Mouse (Mus musculus) heart, adult 18-20 months (tissue): Measurements from ENCODE around the gene Galnt7. TPM values are rescaled to one million over a fixed set of nuclear protein-coding genes. Genes with fewer than 3 reads are reported as not detected.
"Not testable (repeated sequence)": the region's sequence is repeated elsewhere in the genome, so short reads cannot be mapped to it uniquely, and the experiment has no call there.

Experiments
- DNase-seq, 2 experiments: peaks; one replicate each; pipeline ENCODE4 v3.0.0; 2021 to 2022; ENCODE audit warnings: mixed read lengths in 1 of 2
- total RNA-seq, 2 experiments: library from RNA; stranded (reverse); gene quantifications; 2 replicates each; pipeline ENCODE4 v1.2.3; 2021

The Galnt7 gene
- total RNA-seq, 2 experiments from 2014 or later: 4.9 to 5.6 TPM

DNA sequence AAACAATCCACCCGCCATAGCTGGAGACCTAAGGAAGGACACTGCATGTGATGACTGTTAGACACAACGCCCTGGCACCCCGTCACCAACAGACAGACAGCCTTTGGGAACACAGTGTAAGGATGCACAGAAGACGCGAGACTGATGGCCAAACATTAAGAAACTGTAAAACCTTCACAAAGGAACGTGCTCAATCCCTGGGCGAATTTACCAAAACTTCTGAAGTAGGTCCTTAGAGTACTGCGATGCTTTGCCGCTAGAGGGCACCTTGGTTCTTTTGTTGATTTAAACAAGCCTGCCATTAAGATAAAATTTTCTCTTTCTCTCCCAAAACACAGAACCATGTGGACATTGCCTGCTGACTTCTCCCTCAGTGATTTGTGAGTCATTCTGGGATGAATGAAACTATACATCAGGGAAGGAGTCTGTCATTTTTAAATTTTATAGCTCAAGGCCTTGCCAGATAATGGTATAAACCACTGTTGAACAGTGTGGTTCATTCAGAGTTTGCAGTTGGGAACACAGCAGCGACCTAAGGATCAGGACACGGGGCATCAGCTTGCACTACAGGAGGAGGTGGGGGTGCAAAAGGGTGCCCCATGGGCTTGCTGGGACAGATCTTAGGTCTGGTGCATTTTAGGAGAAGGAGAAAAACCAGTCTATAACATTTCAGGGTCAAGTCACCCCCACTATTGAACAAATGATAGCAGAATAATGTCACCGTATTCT, 112.6 kb downstream of the Galnt7 start:
- peak; percentile 58 to 86 for DNase-seq

DNA sequence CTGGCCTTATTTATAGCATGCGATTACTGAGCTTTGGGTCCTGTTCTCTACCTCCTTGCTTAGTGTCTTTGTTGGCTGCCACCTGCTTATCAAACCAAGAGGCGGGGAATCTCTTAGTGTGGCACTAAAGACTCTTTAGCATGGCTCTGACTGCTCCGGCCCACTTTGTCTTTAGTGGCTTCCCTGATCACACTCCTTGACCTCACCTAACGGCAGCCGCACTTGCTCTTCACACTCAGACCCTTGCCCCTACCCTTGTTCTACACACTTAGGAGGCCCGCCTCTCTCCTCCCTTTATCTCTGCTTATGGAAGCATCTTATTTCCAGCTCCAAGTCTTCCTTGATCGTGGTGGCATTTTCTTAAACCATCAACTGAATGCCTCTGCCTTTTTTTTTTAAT, 114.2 kb downstream of the Galnt7 start:
- no peak for DNase-seq

DNA sequence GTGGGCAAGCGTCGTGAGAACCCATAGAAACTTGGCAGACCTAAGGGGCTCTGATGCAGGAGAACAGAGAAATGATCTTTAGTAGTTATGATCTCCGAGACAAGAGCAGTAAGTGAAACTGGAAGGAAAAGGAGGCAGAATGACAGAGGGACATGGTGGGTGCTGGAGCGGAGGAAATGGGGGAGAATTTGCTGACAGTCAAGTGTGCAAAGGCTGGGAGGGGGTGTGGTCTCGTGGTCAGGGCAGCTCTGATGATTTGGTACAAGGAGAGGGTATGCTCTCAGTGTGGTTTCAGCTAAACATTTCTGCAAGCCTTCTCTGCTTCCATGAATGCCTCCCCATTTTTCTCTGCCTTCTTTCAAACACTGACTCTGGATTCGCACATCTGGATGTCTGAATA, 116.7 kb downstream of the Galnt7 start:
- no peak for DNase-seq

DNA sequence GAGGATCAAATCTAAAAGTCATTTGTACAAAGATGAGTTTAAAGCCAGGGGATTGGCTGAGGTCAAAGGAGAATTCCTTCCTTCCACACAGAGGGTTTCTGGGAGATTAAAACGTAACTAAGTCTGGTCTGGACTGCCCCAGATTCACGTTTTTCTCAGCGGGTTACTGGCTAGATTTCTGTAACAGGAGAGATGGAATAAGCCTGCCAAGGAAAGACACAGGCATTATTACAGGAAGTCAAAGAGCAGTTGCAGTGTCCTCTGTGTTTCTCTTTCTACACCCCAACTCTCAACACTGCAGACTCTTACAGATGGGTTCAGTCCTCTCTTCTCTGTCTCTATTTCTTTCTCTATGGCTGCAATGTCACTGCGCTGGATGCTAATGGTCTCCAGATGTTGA, 118.3 kb downstream of the Galnt7 start:
- no peak for DNase-seq

- no peak for DNase-seq
These were observed 119.7 kb downstream of the Galnt7 start for GRCm38 (mm10) chr8:57533106-57533505.

DNA sequence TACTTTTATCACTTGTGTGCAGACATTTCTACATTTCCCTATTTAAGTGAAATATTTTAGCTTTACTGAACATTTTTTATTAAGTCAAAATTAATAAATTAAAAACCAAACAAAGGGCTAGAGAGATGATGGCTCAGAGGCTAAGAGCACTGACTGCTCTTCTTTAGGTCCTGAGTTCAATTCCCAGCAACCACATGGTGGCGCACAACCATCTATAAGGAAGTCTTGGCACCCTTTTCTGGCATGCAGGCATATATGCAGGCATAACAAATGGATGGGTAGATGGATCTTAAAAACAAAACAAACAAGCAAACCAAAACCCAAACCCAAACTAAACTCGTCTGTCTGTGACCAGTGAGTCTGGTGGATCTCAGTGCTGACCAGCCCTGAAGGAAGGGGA, 120.6 kb downstream of the Galnt7 start:
- no peak for DNase-seq

DNA sequence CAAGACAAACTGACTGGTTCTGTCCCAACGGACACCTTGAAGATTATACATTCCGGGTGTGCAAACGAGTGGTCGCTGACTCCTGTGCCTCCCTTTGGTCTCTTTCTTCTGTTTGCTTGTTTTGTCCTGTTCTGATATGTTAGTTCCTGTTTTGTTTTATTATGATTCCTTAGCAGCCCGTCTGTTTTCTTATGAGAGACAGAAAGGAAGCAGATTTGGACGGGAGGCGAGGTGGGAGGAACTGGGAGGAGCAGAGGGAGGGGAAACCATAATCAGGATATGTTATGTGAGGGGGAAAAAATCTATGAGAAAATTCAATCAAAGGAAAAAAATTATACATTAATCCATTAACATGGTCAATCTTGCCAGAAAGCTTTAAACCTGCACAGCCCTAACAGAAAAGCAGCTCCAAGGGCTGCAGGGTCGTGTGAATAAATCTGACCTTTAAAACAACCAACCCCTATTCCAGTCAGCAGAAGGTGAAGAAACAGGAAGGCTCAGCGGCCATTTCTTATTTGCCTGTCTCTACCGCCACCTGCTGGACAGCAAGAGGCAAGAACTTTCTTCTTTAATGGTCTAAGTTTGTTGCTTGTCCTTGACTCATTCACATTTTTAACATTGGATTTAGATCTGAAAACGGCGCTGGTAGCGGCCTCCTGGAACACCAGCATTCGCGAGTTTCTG, 122.0 kb downstream of the Galnt7 start:
- peak; percentile 90 to 93 for DNase-seq

GRCm38 (mm10) chr8:57530238-57530637, 122.6 kb downstream of the Galnt7 start:
- DNase-seq: no peak

DNA sequence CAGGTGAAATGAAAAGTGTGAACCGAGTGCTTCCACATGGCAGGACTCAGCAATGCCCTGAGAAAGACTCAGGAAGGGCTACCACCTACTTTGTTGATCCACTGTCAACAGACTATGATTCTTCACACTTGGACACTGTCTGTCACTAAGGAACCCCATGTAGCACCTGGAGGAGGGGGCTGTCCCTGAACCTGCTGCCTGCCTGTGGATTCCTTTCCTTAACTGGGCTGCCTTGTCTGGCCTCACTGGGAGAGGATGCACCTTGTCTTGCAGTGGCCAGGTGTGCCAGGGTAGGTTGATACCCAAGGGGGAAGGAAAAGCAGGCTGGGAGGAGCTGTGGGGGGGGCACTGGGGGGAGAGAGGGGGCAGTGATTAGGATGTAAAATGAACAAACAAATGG, 124.8 kb downstream of the Galnt7 start:
- DNase-seq: no peak

GRCm38 (mm10) chr8:57520186-57520786, 132.5 kb downstream of the Galnt7 start:
- DNase-seq: no peak

GRCm38 (mm10) chr8:57517723-57518122, 135.1 kb downstream of the Galnt7 start:
- DNase-seq: no peak

DNA sequence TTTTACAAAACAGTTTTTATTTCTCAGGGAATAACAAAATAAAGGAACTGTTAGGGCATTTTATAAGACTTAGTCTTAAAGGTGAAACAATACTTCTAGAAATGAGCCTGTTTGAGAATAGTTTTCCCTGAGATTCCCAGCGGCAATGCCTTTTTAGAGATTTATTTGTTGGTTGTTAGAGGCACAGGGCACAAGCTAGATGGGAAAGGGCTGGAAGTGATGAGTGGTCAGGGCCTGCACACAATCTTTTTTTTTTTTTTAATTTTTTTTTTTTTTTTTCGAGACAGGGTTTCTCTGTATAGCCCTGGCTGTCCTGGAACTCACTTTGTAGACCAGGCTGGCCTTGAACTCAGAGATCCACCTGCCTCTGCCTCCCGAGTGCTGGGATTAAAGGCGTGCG, 136.1 kb downstream of the Galnt7 start:
- not testable (repeated sequence) for DNase-seq

DNA sequence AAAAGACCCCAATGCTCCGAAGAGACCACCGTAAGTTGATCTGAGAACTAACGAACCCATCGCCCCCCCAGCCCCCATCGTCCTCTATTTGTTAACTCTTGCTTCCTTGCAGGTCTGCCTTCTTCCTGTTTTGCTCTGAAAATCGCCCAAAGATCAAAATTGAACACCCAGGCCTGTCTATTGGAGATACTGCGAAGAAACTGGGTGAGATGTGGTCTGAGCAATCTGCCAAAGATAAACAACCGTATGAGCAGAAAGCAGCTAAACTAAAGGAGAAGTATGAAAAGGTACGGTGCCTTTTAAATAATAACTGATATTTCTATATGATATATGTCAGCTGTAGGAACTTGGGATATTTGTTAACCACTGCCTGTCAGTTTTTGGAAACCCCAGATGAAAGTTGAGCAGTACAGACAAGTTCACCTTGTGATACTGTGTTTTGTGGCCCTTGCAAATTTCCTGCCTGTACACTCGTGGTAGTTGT, 139.6 kb downstream of the Galnt7 start:
- DNase-seq: not testable (repeated sequence)

DNA sequence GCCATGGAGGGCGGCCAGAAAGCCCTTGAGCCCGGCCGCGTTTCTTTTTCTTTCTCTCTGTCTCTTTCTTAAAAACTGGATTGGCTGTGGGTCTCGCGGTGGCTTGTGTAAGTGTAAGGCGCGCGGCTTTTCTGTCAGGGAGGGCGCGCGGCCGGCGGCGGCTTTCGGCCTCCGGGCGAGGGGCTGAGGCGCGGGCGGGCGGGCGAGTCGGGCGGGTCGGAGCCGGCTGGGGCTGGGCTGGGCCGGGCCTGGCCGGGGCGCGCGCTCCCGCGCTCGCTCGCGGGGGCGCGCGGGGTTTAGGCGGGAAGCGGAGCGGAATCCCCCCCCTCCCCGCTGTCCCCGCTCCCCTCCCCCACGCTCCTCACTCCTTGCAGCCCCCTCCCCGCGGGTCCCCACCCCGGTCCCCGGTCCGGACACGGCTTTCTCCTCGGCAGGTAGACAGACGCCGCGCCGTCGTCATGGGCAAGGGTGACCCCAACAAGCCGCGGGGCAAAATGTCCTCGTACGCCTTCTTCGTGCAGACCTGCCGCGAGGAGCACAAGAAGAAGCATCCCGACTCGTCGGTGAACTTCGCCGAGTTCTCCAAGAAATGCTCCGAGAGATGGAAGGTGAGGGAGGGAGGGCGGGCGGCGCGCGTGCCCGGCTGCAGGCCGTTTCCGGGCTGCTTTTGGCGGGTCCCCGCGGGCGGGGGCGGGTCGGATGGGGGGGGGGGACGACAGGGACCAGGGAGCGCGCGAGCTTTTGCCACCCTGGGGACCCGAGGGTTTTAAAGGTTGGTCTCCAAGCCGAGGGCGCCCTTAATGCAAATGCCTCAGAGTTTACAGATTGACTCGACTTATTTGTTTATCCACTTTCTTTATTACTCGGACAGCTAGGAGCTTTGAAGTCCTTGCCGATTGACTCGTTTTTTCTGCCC, 140.4 kb downstream of the Galnt7 start:
- peak; percentile 27 to 47 for DNase-seq

DNA sequence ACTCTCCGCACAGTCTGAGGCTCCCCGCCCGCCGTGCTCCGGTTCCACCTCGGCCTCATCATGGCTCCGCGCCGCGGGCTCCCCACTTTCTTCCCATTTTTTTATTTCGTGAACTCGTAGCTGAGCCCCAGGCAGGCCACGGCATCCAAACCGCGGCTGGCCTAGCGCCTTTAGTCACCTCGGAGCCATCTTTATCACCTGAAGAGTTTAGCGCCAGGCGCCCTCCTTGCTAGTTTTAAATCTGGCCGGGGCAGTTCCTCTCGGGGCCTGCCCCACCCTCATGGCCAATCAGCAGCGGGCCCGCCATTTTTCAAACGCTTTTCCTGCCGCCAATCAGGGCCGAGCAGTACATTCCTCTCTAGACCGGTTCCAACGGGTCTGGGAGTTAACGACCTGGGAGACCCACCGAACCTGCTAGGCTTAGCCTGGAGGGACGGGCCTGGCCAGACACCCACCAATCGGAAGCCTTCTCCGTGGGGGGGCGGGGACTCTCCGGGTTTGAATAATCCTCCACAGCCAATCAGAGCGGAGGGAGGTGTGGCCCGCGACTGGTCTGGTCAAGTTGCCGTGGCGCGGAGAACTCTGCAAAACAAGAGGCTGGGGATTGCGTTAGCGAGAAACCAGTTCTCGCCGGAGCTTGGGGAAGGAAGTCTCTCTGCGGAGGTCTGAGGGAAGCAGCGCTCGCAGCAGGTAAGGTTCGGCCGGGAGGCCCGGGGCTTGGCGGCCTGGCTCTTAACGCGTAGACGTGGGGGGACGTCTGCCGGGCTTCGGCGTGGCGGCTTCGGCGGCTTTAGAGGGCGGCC, 141.3 kb downstream of the Galnt7 start, which contains the start of gene Hmgb2:
Hmgb2 (plus strand) TSS at position 592 of the 803 bp plus-strand sequence.
- DNase-seq: peak; percentile 100

GRCm38 (mm10) chr8:57510791-57511315, 142.0 kb downstream of the Galnt7 start:
- DNase-seq: peak in 1 of 2 experiments; percentile 35

GRCm38 (mm10) chr8:57508657-57509056, 144.2 kb downstream of the Galnt7 start:
- DNase-seq: peak in 1 of 2 experiments; percentile 52

- no peak for DNase-seq
These were observed 145.2 kb downstream of the Galnt7 start for GRCm38 (mm10) chr8:57507556-57508063.

DNA sequence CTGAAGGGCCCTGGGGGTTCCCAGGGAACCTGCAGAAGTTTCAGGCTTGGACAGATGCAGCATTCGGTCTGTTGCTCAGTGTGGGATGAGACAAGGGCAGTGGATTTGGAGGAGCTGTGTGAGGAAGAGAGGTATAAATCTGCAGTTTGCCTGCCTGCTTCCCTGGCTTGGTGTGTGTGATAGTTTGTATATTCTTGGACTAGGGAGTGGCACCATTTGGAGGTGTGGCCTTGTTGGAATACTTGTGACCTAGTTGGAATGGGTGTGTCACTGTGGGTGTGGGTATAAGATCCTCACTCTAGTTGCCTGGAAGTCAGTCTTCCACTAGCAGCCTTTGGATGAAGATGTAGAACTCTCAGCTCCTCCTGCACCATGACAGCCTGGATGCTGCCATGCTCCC, 147.3 kb downstream of the Galnt7 start:
- not testable (repeated sequence) for DNase-seq

GRCm38 (mm10) chr8:57503641-57504040, 149.2 kb downstream of the Galnt7 start:
- peak; percentile 41 to 80 for DNase-seq
